Mouse (Mus musculus) C2C12 (cell line): ENCODE data around the gene Cux2.

Experiments used
- CEBPB ChIP-seq: IDR thresholded peaks from one replicate; pipeline ENCODE4 v1.6.1; 2011; ENCODE audit warnings: low read depth, mild to moderate bottlenecking, control low read depth, moderate library complexity
- CTCF ChIP-seq: IDR thresholded peaks from one replicate; pipeline ENCODE4 v1.5.1; 2011; ENCODE audit not compliant: control insufficient read depth, insufficient read depth, insufficient read length
- MAX ChIP-seq: IDR thresholded peaks from one replicate; pipeline ENCODE4 v1.6.1; 2011; ENCODE audit warnings: mild to moderate bottlenecking, control low read depth
- MYOG ChIP-seq: IDR thresholded peaks from one replicate; pipeline ENCODE4 v1.6.1; 2011; ENCODE audit not compliant: control insufficient read depth, insufficient read length; ENCODE audit errors: extremely low read depth
- USF1 ChIP-seq: IDR thresholded peaks from one replicate; pipeline ENCODE4 v1.6.1; 2011; ENCODE audit warnings: low read depth, mild to moderate bottlenecking, control low read depth, moderate library complexity

DNA sequence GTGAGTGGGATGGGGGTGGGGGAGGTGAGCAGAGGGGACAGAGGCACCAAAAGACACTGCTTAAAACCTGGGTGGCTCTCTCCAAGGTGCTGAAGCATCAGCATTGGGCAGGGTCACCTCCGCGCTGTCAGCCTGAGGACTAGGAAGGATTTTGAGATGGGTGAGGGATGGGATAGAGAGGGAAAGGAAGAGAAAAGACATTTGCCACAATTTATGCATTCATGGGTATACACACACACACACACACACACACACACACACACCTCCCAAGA is 123.4 kb downstream of the Cux2 start:
- TF ChIP-seq CTCF = no peak
- TF ChIP-seq CEBPB = no peak
- no peak for TF ChIP-seq MAX
- TF ChIP-seq USF1 = no peak
- TF ChIP-seq MYOG = no peak
